Mouse (Mus musculus) forebrain, embryonic 16.5 days (tissue): ENCODE data around the gene Dennd5b. TPM values are rescaled to one million over a fixed set of nuclear protein-coding genes. Genes with fewer than 3 reads are reported as not detected.

ENCODE experiments used
- ATAC-seq: fragments of 200-750 bp; cut with Nextera tagmentation; 2 replicates; pipeline ENCODE4 v1.8.0; 2017; ENCODE audit warnings: mild to moderate bottlenecking, moderate library complexity
- H3K27ac ChIP-seq: fragments of 300-500 bp; sonication (generic); 2 replicates; pipeline ENCODE4 v1.5.1; 2014; ENCODE audit warnings: low read length, control low read depth
- H3K27me3 ChIP-seq: fragments of 300-500 bp; sonication (generic); replicated peaks from 2 replicates; pipeline ENCODE4 v1.6.1; 2014; ENCODE audit warnings: low read length; ENCODE audit not compliant: control insufficient read depth, insufficient read depth
- H3K36me3 ChIP-seq: fragments of 300-500 bp; sonication (generic); 2 replicates; pipeline ENCODE4 v1.6.1; 2014; ENCODE audit not compliant: control insufficient read depth, insufficient read depth
- H3K4me1 ChIP-seq: fragments of 300-500 bp; sonication (generic); replicated peaks from 2 replicates; pipeline ENCODE4 v1.6.1; 2014; ENCODE audit warnings: low read length; ENCODE audit not compliant: control insufficient read depth, insufficient read depth
- H3K4me2 ChIP-seq: fragments of 300-500 bp; sonication (generic); 2 replicates; pipeline ENCODE4 v1.6.1; 2014; ENCODE audit warnings: mild to moderate bottlenecking, low read length, control low read depth
- H3K4me3 ChIP-seq: fragments of 300-500 bp; sonication (generic); replicated peaks from 2 replicates; pipeline ENCODE4 v1.5.1; 2014; ENCODE audit warnings: mild to moderate bottlenecking, low read length, control low read depth
- H3K9ac ChIP-seq: fragments of 300-500 bp; sonication (generic); replicated peaks from 2 replicates; pipeline ENCODE4 v1.6.1; 2014; ENCODE audit warnings: low read depth, low read length, control low read depth
- H3K9me3 ChIP-seq: fragments of 300-500 bp; sonication (generic); 2 replicates; pipeline ENCODE4 v1.6.1; 2016; ENCODE audit warnings: low read length; ENCODE audit not compliant: control insufficient read depth
- WGBS: fragments of 180-500 bp; shearing (Covaris S2); extraction: QIAGEN DNeasy Blood & Tissue Kit; methylation state at CpG from one replicate; pipeline ENCODE4 v1.1.7; 2014; 5-methylcytosine and 5-hydroxymethylcytosine counted together
- polyA plus RNA-seq: library from polyadenylated mRNA; unstranded; fragments of >200 nt; fragmentation: Nextera tagmentation; extraction: Ambion mirVana; gene quantifications from 2 replicates; pipeline ENCODE4 v1.2.1, GENCODE M21; 2015

Dennd5b gene
- polyA plus RNA-seq, 1 experiment from 2014 or later, result 15.2 TPM

GRCm38 (mm10) chr6:149094555-149094954 is 6.9 kb downstream of the Dennd5b start:
- H3K4me2 ChIP-seq, result no peak overlapping the region
- H3K9me3 ChIP-seq, result no peaks in the 10 kb centered on the region
- no peaks in the 10 kb centered on the region for H3K27me3 ChIP-seq
- ATAC-seq, result no peak
- no peaks in the 10 kb centered on the region for H3K36me3 ChIP-seq
- 100% methylated on average over 1 of the region's 1 CpGs for WGBS
- no peak overlapping the region for H3K9ac ChIP-seq
- peaks cover 4% of the 10 kb centered on the region; the same call in 1 of the 2 replicates for H3K4me1 ChIP-seq
- no peak overlapping the region for H3K27ac ChIP-seq
- no peak overlapping the region for H3K4me3 ChIP-seq

- no peak for ATAC-seq
- Histone ChIP-seq H3K9ac (no peak overlapping the region), H3K9me3 (no peaks in the 10 kb centered on the region), H3K36me3 (no peaks in the 10 kb centered on the region), H3K27me3 (no peaks in the 10 kb centered on the region), H3K4me2 (no peak overlapping the region), H3K4me3 (no peak overlapping the region), H3K27ac (no peak overlapping the region), H3K4me1 (no peaks in the 10 kb centered on the region)
- WGBS, result 74% methylated on average over 5 of the region's 5 CpGs
Observed at GRCm38 (mm10) chr6:149093465-149093864, 8.0 kb downstream of the Dennd5b start.

- no peaks in the 10 kb centered on the region for H3K36me3 ChIP-seq
- 98% methylated on average over 6 of the region's 6 CpGs for WGBS
- H3K4me2 ChIP-seq, result no peak overlapping the region
- ATAC-seq, result no peak
- H3K4me3 ChIP-seq, result no peak overlapping the region
- H3K9me3 ChIP-seq, result no peaks in the 10 kb centered on the region
- no peaks in the 10 kb centered on the region for H3K27me3 ChIP-seq
- no peaks in the 10 kb centered on the region for H3K4me1 ChIP-seq
- no peak overlapping the region for H3K27ac ChIP-seq
- no peak overlapping the region for H3K9ac ChIP-seq
Observed at GRCm38 (mm10) chr6:149092406-149092805, 9.1 kb downstream of the Dennd5b start.

GRCm38 (mm10) chr6:149077136-149077808 is 24.2 kb downstream of the Dennd5b start:
- H3K27ac ChIP-seq, result no peak overlapping the region
- 93% methylated on average over 1 of the region's 1 CpGs for WGBS

GRCm38 (mm10) chr6:149073854-149074253 is 27.6 kb downstream of the Dennd5b start:
- 0 out of 2 replicates have a peak, but pooled peaks cover 2% of the 10 kb centered on the region for H3K4me1 ChIP-seq
- no peak overlapping the region for H3K4me2 ChIP-seq
- H3K9ac ChIP-seq, result no peak overlapping the region
- H3K4me3 ChIP-seq, result no peak overlapping the region
- H3K27me3 ChIP-seq, result no peaks in the 10 kb centered on the region
- 0 out of 2 replicates have a peak, but pooled peaks have one; percentile 33 for ATAC-seq
- 71% methylated on average over 4 of the region's 4 CpGs for WGBS
- H3K27ac ChIP-seq, result no peak overlapping the region
- no peaks in the 10 kb centered on the region; the same call in 1 of the 2 replicates for H3K36me3 ChIP-seq
- no peaks in the 10 kb centered on the region for H3K9me3 ChIP-seq

More at GRCm38 (mm10) chr6:149077136-149077808, 24.2 kb downstream of the Dennd5b start:
- Histone ChIP-seq H3K4me3 (no peak overlapping the region), H3K9ac (no peak overlapping the region), H3K4me1 (0 out of 2 replicates have a peak, but pooled peaks cover 2% of the 10 kb centered on the region), H3K36me3 (no peaks in the 10 kb centered on the region; the same call in 1 of the 2 replicates), H3K4me2 (no peak overlapping the region), H3K27me3 (no peaks in the 10 kb centered on the region), H3K9me3 (no peaks in the 10 kb centered on the region)
- ATAC-seq, result no peak

GRCm38 (mm10) chr6:149072873-149073272 is 28.6 kb downstream of the Dennd5b start:
- 79% methylated on average over 3 of the region's 3 CpGs for WGBS
- Histone ChIP-seq H3K36me3 (no peaks in the 10 kb centered on the region; the same call in 1 of the 2 replicates), H3K4me2 (no peak overlapping the region), H3K27me3 (no peaks in the 10 kb centered on the region), H3K27ac (no peak overlapping the region), H3K9ac (no peak overlapping the region), H3K4me3 (no peak overlapping the region), H3K9me3 (no peaks in the 10 kb centered on the region), H3K4me1 (0 out of 2 replicates have a peak, but pooled peaks cover 2% of the 10 kb centered on the region)
- ATAC-seq, result no peak

GRCm38 (mm10) chr6:149070592-149071124 is 30.8 kb downstream of the Dennd5b start:
- Histone ChIP-seq H3K4me2 (no peak overlapping the region), H3K36me3 (no peaks in the 10 kb centered on the region; the same call in 1 of the 2 replicates), H3K4me1 (0 out of 2 replicates have a peak, but pooled peaks cover 2% of the 10 kb centered on the region), H3K9ac (no peak overlapping the region), H3K27me3 (no peaks in the 10 kb centered on the region), H3K4me3 (no peak overlapping the region), H3K9me3 (no peaks in the 10 kb centered on the region), H3K27ac (no peak overlapping the region)
- ATAC-seq, result no peak
- WGBS, result 89% methylated on average over 4 of the region's 4 CpGs

GRCm38 (mm10) chr6:149063382-149063781 is 38.1 kb downstream of the Dennd5b start:
- no peak for ATAC-seq
- Histone ChIP-seq H3K27ac (no peak overlapping the region), H3K27me3 (no peaks in the 10 kb centered on the region), H3K4me1 (no peaks in the 10 kb centered on the region), H3K4me3 (no peak overlapping the region), H3K36me3 (no peaks in the 10 kb centered on the region), H3K4me2 (no peak overlapping the region), H3K9me3 (no peaks in the 10 kb centered on the region), H3K9ac (no peak overlapping the region)

- no peak overlapping the region for H3K4me2 ChIP-seq
- no peaks in the 10 kb centered on the region for H3K9me3 ChIP-seq
- no peak overlapping the region for H3K9ac ChIP-seq
- H3K27me3 ChIP-seq, result no peaks in the 10 kb centered on the region
- no peak overlapping the region for H3K4me3 ChIP-seq
- 86% methylated on average over 5 of the region's 5 CpGs for WGBS
- no peaks in the 10 kb centered on the region for H3K36me3 ChIP-seq
- no peaks in the 10 kb centered on the region for H3K4me1 ChIP-seq
- no peak for ATAC-seq
- H3K27ac ChIP-seq, result no peak overlapping the region
Observed at GRCm38 (mm10) chr6:149060670-149061387, 40.7 kb downstream of the Dennd5b start.
